Mouse (Mus musculus) thymus, postnatal 36 days (tissue): ENCODE measurements around the gene Cbfa2t2.

ENCODE experiments used
- DNase-seq, 2 experiments: peaks; one replicate each; pipeline ENCODE4 v3.0.0; 2022; ENCODE audit warnings: mixed read lengths in 2 of 2

The Cbfa2t2 gene

DNA sequence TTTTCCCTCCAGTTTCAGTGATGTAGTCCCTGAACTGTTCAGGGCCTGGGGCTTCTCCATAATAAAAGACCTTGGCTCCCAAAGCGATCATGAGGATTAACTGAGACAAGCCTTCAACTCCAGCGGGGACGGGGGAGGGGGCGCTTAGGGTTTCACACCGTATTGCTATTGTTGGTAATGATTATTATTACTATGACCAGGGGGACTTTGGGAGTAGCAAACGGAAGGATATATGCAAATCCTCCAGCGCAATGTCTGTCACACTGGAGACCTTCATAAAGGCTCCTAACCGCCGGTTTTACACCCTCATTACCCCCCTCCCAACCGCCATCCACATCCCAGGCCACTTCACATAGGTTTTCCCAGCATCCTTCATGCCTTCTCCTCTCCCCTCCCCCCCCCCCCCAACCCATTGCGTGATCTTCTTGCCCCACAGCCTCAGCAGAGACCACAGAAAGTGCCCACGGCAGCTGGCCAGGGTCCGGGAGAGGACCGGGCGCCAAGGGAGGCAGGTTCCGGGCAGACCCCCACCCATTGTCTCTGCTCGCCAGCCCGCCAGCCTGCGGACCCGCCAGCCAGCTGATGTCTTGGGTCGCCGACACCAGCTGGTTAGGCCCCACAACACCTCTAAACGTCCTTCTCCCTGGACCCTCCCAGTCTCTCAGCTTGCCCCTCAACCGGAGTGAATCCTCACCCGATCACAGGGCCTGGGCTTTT is 9.9 kb upstream of the Cbfa2t2 start:
- DNase-seq, result no peak

DNA sequence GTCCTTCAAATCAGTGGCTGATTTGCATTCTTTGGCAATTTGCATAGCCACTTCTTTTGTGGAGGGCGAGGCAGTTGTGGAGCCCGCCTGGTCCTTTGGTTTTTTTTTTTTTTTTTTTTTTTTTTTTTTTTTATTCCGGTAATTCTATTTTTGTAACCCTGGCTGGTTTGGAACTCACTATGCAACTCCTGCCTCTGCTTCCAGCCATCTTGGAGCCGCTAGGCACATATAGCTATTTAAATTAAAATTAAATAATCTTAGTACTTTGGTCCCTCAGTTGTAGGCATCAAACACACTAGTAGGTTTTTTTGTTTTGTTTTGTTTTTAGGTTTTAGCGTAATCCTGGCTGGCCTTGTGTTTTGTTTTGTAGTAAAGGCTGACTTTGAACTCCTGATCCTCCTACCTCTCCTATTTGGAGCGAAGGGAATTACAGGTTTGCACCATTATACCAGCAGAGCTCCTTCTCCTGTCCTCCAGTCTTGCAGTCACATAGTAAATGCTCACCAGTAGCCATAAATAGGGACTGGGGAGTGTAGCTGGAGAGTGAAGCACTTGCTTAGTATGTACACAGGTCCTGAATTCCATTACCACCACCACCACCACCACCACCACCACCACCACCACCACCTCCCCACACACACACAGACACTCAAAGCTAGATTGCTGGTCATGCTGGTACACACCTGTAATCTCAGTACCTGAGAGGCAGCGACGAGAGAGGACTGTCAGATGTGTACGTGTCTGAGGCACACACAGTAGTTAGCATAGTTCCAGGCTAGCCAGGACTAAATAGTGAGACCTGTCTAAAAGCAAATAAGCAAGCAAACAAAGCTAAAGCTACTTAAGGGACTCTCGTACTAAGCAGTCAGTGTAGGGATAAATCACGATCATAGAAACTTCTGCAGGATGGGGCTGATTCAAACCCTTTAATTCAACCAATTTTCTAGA is 9.1 kb upstream of the Cbfa2t2 start:
- DNase-seq, result no peak

DNA sequence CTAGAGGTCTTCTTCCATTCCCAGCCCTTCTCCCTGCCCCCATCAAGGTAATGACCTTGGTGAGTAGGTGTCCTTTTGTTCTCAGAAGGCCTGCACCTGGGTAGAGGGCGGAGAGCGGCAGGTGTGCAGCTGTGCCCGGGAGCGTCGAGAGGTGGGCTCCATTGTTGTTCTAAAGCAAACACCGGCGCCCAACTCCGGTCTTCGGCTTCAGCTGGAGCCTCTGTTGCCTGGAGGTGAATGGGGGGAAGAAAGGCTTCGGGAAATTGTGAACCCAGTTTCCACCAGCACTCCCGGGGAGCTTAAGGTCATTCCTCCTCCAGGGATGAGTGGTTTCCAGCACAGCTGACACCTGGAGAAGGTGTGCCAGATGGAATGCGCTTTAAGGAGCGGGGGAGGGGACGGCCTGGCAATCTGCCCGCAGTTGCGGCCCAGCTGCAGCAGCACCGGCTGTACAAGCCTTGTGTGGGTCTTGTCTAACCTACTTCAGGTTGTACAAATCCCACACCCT is 8.4 kb upstream of the Cbfa2t2 start:
- no peak for DNase-seq

DNA sequence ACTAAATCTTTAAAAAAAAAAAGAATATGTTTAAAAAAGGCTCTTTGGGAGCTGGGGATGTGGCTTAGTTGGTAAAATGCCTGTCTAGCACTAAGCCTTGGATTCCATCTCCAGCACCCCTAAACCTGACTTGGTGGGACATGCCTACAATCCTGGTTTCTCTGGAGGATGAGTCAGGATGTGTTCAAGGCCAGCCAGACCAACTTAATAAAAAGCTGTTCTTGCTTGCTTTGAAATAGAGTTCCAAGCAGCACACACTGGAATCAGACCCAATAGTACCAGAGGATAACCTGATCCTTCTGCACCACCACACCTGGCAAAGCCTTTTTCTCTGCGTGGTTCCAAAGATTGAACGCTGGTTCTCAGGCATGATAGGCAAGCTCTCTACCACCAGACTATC is 5.7 kb upstream of the Cbfa2t2 start:
- DNase-seq, result no peak

DNA sequence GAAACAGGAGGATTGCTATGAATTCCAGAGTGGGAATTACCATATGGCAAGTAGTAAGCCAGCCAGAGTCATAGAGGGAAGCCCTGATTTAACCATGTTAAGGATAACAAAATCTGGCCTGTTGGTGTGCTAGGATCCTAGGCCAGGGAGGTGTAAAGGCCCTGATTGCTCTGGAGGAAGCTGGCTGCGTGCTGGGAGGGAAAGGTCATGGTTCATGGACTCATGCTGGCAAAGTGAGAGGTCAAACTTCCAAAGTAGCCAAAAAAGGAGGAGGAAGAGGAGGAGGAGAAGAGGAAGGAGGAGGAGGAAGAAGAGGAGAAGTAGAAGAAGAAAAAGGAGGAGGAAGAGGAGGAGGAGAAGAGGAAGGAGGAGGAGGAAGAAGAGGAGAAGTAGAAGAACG is 3.6 kb upstream of the Cbfa2t2 start:
- DNase-seq, result no peak

DNA sequence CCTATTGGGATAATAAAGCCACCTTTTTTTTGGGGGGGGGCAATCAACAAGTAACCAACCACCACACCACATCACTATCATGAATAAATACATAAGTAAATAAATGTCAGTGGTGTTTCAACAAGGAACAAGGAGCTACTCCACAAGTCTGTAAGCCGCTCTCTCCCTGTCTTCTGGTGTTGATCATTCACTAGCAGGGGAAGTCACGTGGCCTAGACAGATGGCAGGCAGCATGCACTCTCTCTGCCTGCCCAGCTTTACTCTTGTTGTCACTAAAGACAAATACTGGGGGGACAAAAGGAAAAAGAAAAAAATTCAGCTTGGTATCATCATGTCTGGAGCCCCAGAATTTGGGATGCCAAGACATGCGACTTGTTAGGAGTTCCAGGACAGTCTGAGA is 2.9 kb upstream of the Cbfa2t2 start:
- no peak for DNase-seq

DNA sequence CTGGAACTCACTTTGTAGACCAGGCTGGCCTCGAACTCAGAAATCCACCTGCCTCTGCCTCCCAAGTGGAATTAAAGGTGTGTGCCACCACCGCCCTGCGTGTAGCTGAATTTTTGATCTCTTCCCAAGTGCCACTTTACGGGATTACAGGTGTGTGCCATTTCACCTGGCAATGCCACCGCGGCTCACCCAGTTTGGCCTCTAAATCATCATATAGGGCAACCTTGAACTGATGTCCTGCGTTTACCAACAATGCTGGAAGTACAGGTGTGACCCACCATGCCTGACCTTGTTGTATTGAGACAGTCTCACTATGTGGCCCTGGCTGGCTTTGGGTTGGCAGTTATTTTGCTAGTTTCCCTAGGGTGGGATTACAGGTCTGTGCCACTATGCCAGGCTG is 1.6 kb upstream of the Cbfa2t2 start:
- no peak for DNase-seq

DNA sequence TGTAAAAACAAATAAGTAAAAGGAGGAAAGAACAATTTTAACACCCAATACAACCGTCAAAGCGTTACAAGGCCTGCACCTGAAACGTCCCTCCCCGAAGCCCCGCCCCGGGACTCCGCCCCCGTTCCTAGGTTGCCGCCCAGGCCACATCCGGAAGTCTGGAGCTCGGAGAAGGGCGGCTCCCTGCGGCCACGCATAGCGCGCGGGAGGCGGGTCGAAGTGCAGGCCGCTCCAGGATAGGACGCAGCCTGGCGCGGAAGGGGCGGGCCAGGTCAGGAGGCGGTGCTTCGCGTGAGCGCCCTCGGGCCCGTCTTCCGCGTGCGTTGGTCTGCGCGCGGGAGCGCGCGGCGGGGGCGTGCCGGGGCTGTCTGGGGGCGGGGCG is 214 bp upstream of the Cbfa2t2 start:
- DNase-seq, result peak; percentile 98 to 99

DNA sequence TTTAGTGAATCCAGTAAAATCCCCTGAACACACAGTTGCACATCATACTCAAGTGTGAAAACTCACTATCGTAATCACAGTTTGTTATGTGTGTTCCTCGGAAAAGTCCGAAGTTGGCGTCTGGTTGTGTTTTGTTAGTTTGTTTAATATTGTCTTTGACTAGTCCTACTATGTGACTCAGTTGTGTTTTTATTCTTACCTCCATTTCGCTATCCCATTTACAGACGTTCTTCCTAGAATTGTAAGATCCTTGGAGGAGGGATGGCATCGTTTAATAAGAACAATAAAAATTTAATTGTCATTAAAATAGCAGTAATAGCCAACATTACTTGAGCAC is 878 bp downstream of the Cbfa2t2 start:
- no peak for DNase-seq

DNA sequence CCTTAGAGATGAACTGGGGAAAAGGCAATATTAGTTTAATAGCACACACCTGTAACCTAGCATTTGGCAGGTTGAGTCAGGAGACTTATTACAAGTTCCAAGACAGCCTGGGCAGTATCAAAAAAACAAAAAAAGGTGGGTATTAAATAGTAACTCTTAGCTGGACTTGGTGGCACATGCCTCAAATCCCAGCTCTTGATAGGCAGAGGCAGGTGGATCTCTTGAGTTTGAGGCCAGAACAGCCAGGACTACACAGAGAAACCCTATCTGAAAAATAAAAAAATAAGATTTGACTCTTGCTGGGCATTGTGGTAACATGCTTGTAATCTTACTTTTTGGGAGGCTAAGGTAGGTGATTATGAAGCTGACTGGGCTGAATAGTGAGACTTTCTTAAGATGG is 4.2 kb downstream of the Cbfa2t2 start:
- no peak for DNase-seq

DNA sequence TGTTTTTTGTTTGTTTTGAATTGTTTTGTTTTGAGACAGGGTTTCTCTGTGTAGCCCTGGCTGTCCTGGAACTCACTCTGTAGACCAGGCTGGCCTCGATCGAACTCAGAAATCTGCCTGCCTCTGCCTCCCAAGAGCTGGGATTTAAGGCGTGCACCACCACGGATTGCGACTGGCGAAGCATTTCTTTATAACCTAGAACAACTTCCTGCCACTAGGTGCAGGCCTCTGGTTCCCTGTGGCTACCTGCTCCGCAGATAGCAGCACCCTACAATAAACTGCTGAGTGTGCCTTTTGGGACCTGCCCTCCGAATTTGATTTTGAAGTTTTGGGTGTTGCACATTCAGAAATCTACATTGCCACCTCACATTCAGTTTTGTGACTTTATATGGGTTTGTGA is 11.5 kb downstream of the Cbfa2t2 start:
- no peak for DNase-seq

DNA sequence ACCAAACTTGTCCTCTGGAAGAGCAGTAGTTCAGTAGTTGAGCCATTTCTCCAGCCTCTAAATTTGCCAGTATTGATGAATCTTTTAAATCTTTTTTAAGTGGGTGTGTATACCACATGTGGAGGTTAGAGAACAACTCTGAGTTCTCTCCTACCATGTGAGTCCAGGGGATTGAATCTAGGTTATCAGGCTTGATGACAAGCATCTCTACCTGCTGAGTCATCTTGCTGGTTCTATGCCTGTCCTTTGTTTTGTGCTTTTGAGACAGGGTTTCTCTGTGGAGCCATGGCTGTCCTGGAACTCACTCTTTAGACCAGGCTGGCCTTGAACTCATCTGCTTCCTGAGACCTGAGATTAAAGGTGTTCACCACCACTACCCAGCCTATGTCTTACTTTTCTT is 12.4 kb downstream of the Cbfa2t2 start:
- no peak for DNase-seq

DNA sequence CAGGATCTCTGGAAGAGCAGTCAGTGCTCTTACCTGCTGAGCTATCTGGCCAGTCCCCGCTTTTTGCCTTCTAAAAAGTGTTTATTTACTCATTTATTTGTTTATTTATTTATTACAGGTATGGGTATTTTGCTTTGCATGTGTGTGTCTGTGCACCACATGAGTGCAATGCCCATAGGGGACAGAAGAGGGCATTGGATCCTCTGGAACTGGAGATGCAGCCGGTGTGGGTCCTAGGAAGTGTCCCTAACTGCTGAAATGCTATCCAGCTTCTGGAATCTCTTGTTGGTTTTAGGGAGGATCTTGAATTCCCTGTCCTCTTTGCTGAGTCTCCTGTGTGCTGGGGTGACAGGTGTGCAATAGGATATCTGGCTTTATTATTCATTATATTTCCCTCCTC is 16.7 kb downstream of the Cbfa2t2 start:
- DNase-seq, result no peak

DNA sequence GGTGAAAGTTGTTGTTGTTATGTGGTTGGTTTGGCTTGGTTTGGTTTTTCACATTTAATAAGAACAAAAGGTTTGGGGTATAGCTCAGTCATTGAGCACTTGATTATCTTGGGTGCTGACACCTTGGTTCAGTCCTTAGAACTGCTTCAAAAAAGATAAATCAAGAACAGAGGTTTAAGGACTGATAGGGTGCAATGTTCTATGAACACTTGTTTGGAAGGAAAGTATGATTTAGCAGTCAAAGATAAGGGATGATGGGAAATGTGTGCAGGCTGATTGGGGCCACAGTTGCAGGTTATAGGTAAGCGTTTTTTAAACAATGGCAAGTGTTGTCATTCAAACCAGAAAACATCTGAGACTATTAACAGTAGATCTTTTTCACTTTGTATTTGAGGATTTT is 17.8 kb downstream of the Cbfa2t2 start:
- DNase-seq, result no peak

DNA sequence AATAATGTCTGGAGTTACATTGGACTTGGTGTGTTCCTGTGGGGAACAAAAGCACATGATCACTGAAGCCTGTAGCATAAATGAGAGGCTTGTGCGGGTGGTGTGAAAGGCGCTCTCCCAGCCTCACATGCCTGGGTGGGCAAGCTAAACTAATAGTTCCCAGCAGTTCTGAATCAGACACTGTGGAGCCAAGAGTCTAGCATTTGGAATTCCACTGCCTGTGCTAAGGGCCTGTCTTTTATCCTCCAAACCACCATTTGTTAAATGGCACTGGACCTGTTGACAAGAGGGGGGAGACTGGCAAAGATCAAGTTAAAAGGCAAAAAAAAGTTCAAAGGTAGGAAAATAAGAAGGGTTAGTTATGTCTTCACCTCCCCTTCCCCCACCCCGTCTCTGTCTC is 18.3 kb downstream of the Cbfa2t2 start:
- no peak for DNase-seq

DNA sequence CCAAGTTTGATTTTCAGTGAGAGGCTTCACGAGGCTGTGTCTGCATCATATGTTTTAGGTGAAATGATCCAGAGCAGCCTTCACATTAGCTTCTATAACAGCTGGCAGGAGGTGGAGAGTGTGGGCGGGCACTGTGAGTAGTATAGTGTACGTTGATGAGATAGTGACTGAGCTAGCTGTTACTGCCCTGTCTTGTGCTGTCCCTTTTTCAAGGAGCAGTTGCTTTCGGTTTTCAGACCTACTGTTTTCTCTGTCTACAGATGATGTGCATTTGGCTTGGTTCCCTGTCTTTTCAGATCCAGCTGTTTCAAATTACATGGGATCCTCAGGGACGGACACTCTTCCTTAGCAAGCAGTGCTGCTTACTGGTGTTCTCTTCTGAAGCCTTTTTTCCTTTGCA is 19.5 kb downstream of the Cbfa2t2 start:
- no peak for DNase-seq

DNA sequence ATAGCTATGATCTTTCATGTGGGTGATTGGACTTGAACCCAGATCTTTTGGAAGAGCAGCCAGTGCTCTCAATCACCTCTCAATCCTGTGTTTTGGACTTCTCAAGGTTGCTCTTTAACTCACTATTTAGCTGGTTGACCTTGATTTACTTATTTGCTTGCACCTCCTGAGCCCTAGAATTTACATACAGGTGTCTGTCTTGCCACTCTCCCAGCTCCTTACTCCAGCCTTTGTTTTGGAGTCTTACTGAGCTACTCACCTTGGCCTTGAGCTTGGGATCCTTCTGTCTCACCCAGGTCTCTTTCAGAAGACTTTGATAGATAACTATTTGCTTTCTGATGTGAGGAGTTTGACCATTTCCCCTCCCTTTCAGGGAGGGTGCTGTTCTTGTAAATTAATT is 20.3 kb downstream of the Cbfa2t2 start:
- DNase-seq, result no peak

DNA sequence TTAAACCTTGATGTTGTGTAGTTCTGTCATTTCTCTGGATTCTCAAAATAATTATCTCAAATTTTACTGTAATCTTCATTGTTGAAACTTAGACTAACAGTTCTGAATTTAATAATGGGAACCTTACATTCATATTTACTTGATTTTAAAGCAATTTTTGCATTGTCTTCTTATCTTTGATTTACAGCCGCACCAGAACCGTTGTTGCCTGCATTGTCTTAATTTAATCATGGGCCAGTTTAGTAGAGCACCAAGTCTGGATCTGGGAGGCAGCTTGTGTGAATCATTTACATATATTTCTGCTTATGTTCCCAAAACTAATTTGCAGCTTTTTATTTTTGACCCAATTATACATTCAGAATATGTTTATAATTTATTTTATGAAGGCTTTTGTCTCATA is 23.0 kb downstream of the Cbfa2t2 start:
- DNase-seq, result no peak

DNA sequence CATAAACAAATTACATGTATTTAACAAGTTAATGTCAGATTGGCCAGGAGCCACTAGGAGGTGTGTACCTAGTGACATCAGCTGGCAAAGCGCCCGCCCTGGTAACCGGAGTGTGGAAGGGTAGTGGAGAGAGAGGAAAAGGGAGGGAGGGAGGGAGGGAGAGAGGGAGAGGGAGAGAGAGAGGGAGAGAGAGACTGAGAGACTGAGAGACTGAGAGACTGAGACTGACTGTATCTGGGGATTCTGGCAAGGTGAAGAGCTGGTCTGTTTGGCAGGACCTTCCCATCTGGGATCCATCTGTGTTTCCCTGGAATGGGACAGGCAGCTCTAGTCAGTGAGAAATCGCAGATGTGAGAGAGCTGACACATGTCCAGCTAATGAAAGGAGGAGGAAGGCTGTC is 23.6 kb downstream of the Cbfa2t2 start:
- DNase-seq, result no peak

DNA sequence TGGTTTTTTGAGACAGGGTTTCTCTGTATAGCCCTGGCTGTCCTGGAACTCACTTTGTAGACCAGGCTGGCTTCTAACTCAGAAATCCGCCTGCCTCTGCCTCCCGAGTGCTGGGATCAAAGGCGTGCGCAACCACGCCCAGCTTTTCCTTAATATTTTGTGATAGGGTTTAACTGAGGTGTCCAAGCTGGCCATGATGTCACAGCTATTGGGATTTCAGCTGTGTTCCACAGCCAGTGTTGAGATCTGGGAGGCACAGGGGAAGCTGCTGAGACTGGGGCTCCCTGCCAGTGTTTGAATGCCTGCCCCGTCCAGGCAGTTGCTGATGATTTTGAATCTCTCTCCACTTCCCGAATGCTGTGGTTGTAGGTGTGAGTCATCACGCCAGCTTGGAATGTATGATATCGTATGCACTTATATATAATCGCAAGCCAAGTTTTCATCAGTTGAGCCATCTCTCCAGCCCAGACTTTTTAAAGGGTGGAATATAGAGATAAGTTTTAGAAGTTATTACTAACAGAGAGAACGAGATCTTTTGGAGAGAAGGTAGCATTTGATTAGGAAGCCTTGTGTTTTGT is 27.4 kb downstream of the Cbfa2t2 start:
- no peak for DNase-seq

DNA sequence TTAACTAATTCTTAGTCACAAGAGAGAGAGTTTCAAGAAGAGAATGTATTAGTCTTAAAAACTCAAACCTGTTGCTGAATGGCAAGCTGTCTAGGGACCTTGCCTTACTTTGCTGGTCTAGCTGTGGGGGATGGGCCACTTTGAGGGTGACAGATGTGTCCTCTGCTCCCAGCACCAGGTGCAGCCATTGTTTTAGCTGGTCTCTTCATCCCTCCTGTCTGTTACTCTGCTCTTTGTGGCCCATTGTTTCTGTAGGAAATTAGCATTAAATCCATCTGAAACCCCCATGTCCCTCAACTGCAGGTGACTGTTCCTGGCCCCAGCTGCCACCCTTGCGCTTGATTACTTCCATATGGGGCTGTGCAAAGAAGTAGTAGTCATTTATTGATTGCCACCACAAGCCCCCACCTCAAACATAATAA is 29.6 kb downstream of the Cbfa2t2 start:
- peak; percentile 48 to 71 for DNase-seq

DNA sequence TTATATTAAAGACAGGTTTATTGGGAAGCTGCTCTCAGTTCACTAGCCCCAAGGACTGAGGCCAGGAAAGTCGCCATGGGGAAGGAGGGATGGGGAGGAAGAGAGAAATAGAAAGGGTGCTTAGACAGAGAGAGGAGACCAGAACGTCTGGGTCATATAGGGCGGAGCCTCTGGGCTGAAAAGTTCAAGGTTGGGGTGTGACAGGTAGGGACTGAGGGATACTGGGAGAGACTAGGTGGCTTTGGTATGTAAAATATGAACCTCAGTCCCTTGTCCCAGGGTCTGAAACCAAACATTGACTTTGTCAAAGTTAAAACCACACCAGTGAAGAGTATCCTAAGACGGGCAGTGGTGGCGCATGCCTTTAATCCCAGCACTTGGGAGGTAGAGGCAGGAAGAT is 30.9 kb downstream of the Cbfa2t2 start:
- no peak for DNase-seq

DNA sequence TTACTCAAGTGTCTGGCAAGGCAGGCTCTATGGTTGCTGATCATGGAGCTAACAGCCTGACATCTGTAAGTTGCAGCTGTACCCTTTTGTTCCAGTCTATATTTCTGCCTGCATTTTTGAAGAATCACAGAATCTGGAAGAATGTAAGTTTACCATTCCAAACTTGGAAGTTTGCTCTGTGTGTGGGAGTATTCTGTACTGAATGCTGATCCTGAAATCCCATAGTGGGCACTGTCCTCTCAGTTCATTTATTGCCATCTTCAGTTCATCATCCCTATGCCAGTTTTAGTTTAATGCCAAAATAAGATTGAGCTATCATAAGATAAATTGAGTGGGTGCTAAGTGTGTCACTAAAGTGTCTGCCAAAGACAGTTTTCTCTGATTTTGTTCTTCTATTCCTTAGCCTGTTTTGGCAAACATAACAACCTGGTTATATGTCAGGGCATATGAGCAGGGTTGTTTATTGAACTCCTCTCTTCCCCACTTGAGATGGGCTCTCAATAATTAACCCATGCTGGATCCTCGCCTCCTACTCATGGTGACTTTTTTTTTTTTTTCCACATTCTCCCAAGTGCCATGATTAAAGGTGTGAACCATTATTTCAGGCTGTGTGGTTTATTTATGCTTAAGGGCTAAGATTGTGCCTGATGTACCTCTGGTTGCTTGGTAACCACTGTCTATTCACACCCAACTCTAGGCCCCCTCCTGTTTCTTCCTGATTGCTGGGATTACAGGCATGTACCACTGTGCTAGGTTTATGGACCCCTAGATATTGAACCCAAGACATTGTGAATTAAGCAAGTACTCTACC is 38.2 kb downstream of the Cbfa2t2 start:
- DNase-seq, result no peak
